Mouse (Mus musculus) c-Kit-positive CD71-positive TER-119-negative erythroid progenitor cells, embryonic 14.5 days (primary cell): ENCODE data around the gene Nlrp14.
"Not testable (repeated sequence)": the region's sequence is repeated elsewhere in the genome, so short reads cannot be mapped to it uniquely, and the experiment has no call there.

Source experiments
- DNase-seq: peaks from one replicate; pipeline ENCODE4 v3.0.0-alpha.2; 2013; ENCODE audit warnings: low read depth

The Nlrp14 gene

DNA sequence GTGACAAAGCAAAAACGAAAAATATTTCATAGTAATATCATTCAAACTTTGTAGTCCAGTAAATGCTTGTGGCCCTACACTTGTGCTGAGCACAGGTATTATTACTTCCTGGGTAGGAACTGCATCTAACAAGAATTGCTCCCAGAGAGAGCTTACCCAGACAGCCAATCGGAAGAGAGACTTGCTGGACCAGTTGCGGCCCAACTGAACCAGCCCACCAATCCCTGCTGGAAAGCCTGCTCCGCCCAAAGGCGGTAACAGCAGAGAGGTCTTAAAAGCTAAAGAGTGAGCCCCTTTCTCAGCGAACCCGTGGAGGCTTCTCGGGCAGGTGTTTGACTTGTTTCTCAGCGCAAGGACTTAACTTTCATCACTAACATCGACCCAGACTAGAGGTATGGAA is at the start of gene Nlrp14:
Gene Nlrp14 (plus strand): TSS at position 301 of the 400 bp plus-strand sequence.
- DNase-seq: no peak

DNA sequence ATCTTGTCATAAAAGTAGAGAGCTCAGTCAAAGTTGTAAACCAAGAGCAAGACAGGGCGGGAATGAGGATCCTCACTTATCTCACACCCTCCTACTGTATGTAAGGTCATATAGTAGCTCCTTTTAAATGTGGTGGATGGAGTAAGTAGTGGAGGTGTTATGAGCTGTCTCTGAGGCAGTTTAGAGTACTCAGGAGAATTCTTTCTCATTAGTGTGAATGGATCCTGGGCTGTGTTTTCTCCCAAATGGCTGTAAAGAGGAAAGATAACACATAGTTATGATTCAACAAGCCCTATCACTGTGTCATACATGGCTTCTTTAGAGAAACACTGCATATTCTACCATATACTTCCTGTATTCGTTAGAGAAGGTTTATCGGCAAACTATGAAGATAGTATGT is 35.8 kb upstream of the Nlrp14 start, which contains the start of gene Olfr715:
Gene Olfr715 (minus strand): TSS at position 101 of the 400 bp plus-strand sequence.
- DNase-seq: not testable (repeated sequence)

GRCm38 (mm10) chr7:107138027-107138426 is 28.8 kb upstream of the Nlrp14 start, which contains the start of gene Olfr716:
Gene Olfr716 (plus strand): TSS chr7:107138327.
- not testable (repeated sequence) for DNase-seq

GRCm38 (mm10) chr7:107180406-107180805 is 13.6 kb downstream of the Nlrp14 start:
- DNase-seq: no peak

GRCm38 (mm10) chr7:107201817-107202216 is 35.0 kb downstream of the Nlrp14 start:
- no peak for DNase-seq

GRCm38 (mm10) chr7:107207843-107208242 is 41.1 kb downstream of the Nlrp14 start:
- no peak for DNase-seq

- DNase-seq: no peak
Observed at GRCm38 (mm10) chr7:107209204-107209860, 42.5 kb downstream of the Nlrp14 start, which contains the start of gene Rbmxl2. Gene Rbmxl2 (plus strand): TSS chr7:107209445.

GRCm38 (mm10) chr7:107210126-107210576 is 43.4 kb downstream of the Nlrp14 start:
- DNase-seq: no peak

DNA sequence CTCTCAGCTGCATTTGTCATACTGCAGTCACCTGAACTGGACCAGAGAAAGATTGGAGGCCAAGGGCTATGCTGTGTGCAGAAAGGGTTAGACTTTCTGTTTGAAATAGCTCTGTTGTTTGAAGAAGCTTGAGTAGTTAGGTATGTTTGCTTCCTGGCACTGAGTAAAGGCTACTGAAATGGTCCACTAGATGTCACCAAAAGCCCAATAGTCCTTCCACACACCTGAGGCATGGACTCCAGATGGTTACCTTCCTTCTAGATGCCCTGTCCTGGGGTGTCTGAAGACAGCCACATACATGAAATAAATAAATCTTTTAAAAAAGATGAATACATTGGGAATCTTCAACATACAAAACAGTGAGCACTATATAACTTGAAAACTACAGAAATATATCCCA is 48.9 kb downstream of the Nlrp14 start:
- no peak for DNase-seq

- no peak for DNase-seq
Observed at GRCm38 (mm10) chr7:107216845-107217244, 50.1 kb downstream of the Nlrp14 start.

GRCm38 (mm10) chr7:107236854-107237253 is 70.1 kb downstream of the Nlrp14 start:
- no peak for DNase-seq

GRCm38 (mm10) chr7:107237498-107237897 is 70.7 kb downstream of the Nlrp14 start:
- DNase-seq: no peak

- DNase-seq: no peak
Observed at GRCm38 (mm10) chr7:107241371-107241883, 74.6 kb downstream of the Nlrp14 start.
